Mouse (Mus musculus): ENCODE data around the gene Ankfy1.

Gene Ankfy1

DNA sequence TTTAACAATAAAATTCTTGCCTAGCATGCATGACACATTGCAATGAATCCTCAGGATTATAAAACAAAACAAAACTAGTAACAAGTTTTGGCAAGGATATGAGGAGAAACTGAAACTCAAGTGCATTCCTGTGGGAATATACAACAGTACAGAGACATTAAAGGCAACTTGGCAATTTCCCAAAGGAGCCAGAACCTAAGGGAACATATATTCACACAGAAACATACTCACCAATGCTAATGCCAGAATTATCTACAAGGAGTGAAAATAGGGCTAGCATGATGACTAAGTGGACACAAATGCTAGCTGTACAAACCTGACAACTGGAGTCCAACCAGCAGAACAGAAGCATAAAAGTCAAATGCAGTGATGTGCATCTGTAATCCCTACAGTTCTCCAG, 102.2 kb downstream of the Ankfy1 start:
- Histone ChIP-seq H3K27me3 (ENCODE audit: control insufficient read depth, insufficient read depth, low read length, poor library complexity, severe bottlenecking) (no peaks in the 10 kb centered on the region), H3K36me3 (ENCODE audit: control insufficient read depth, insufficient read depth, low read length, poor library complexity, severe bottlenecking) (no peaks in the 10 kb centered on the region)
- DNase-seq (ENCODE audit: low read depth, low spot score) = no peak

DNA sequence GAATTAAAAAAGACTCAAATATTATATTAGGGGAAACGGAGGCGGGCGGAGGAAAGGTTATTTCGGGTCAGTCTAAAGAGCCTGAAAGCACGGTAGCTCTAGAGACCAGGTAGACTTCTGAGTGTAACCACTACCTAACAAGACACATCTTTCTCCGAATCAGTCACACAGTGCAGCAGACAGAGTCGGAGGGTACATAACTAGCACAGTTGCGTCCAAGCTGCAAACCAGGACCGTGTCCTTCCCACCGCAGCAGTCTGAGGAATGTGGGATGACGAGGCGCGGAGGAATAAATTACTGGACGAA, 105.3 kb downstream of the Ankfy1 start:
- no peaks in the 10 kb centered on the region for H3K36me3 ChIP-seq (ENCODE audit: control insufficient read depth, insufficient read depth, low read length, poor library complexity, severe bottlenecking)
- H3K27me3 ChIP-seq (ENCODE audit: control insufficient read depth, insufficient read depth, low read length, poor library complexity, severe bottlenecking) = no peaks in the 10 kb centered on the region
- no peak for DNase-seq (ENCODE audit: low read depth, low spot score)

DNA sequence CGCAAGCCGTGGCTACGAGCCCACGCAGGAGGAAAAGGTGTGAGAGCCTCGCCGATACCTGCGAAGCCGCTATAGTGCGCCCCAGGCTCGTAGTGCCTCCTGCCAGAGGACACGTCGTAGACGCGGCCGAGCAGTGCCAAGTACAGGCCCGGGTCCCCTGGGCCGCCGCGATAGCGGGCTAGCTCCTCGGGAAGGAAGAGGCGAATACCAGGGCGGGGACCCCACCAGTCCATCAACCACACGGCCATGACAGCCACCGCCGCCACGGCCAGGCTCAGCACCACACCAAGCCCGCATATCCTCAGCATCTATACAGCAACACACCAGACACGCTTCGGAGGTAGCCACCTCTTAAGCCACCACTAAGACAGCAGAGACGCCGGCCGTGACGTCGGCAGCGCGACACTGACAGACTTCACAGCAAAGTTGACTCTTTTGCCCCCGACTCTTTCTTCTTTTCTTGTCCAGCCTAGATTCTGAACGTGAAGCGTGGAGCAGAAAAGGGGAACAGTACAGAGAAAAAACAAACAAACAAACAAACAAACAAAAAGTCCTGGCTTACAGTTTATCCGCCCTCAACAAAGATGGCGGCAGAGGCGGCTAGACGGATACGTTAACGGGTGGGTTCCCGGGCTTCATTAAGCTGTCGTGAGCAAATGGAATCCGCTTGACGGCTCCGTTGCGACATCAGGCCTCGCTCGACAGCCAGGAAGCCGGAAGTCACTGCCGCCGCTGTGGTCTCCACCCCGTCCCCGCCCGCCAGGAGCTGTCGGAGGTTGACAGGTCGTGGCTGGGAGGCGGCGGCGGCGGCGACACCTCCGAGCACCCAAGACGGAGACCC, 105.9 kb downstream of the Ankfy1 start, which contains the start of the genes Cyb5d2 and Zzef1:
TSS of gene Cyb5d2 (minus strand) at position 688 of the 841 bp plus-strand sequence.
TSS of gene Zzef1 (plus strand) at position 772 of the 841 bp plus-strand sequence.
- no peaks in the 10 kb centered on the region for H3K36me3 ChIP-seq (ENCODE audit: control insufficient read depth, insufficient read depth, low read length, poor library complexity, severe bottlenecking)
- DNase-seq (ENCODE audit: low read depth, low spot score) = peak; percentile 97
- no peaks in the 10 kb centered on the region for H3K27me3 ChIP-seq (ENCODE audit: control insufficient read depth, insufficient read depth, low read length, poor library complexity, severe bottlenecking)

DNA sequence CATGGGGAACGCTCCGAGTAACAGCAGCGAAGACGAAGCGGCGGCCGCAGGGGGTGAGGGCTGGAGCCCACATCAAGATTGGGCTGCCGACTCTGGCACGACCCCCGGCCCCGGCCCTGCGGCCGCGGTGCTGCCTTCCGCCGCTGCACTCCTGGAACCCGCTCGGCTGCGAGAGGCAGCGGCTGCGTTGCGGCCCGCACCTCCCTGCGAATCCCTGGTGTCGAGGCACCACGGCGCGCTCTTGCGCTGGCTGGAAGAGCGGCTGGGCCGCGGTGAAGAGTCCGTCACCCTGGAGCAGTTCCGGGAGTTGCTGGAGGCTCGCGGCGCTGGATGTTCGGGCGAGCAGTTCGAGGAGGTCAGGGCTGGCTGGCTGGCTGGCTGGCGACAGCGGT, 106.5 kb downstream of the Ankfy1 start:
- no peak for DNase-seq (ENCODE audit: low read depth, low spot score)

DNA sequence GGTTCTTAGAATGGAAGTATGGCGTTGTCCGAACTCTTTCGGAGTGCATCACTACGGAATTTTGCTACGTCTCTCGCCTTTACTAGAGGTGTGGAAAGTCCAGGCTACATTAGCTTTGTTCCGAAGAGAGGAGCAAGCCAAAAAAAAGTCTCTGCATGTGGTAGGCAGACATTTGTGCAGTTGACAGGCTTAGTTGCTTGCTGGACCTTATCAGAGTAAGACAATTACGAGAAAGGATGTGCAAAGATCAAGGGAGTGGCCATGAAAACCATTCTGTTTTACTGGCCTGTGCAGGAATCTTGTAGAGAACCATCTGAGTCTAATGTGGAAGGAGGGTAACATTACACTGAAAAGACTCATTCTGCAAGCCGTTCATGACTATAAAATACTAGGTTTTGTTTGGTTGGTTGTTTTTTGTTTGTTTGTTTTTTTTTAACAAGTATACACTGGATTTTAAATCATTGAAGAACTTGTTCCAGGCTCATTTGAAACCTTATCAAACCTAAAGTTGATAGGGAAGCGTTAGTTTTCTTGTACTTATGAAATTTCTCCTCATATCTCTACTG, 107.0 kb downstream of the Ankfy1 start:
- Histone ChIP-seq H3K27me3 (ENCODE audit: control insufficient read depth, insufficient read depth, low read length, poor library complexity, severe bottlenecking) (no peaks in the 10 kb centered on the region), H3K36me3 (ENCODE audit: control insufficient read depth, insufficient read depth, low read length, poor library complexity, severe bottlenecking) (no peaks in the 10 kb centered on the region)
- peak; percentile 4 for DNase-seq (ENCODE audit: low read depth, low spot score)

More for the DNA sequence above, 106.5 kb downstream of the Ankfy1 start:
- H3K27me3 ChIP-seq (ENCODE audit: control insufficient read depth, insufficient read depth, low read length, poor library complexity, severe bottlenecking) = no peaks in the 10 kb centered on the region
- H3K36me3 ChIP-seq (ENCODE audit: control insufficient read depth, insufficient read depth, low read length, poor library complexity, severe bottlenecking) = no peaks in the 10 kb centered on the region

DNA sequence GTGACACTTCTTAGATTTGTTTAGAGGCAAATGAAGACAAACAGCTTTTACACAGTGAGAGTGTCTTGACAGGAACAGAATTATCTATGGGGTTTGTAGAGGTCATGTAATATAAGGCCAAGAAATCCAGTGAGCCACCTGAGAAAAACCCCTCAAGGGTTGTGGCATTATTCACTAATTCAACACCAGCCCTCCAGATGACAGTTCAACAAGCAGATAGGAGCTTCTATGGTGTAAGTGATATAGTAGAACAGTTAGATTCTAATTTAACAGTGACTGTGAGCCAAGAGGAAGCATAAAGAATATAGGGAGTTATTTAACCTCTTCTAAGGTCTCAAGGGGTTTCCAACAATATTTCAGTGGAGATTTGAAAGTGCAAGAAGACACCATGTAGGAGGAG, 108.3 kb downstream of the Ankfy1 start:
- Histone ChIP-seq H3K27me3 (ENCODE audit: control insufficient read depth, insufficient read depth, low read length, poor library complexity, severe bottlenecking) (no peaks in the 10 kb centered on the region), H3K36me3 (ENCODE audit: control insufficient read depth, insufficient read depth, low read length, poor library complexity, severe bottlenecking) (no peaks in the 10 kb centered on the region)
- no peak for DNase-seq (ENCODE audit: low read depth, low spot score)

DNA sequence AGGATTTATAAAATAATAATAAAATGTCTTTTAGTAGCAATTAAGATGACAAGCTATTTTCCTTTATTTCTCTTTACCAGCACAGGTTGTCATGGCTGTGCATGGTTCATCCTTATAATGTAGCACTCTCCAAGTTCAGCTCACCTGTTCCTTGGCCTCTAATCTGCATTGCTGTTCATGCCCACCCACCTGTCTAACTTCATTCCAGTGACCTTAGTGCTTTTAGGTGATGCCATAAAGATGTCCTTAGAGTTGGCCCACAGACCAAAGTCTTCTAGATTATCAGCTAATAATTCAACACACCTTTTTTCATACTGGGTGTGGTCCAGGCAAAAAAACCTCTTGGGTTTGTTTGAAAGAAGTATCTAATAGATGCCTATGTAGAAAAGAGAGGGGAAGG, 111.4 kb downstream of the Ankfy1 start:
- no peak for DNase-seq (ENCODE audit: low read depth, low spot score)
- Histone ChIP-seq H3K27me3 (ENCODE audit: control insufficient read depth, insufficient read depth, low read length, poor library complexity, severe bottlenecking) (no peaks in the 10 kb centered on the region), H3K36me3 (ENCODE audit: control insufficient read depth, insufficient read depth, low read length, poor library complexity, severe bottlenecking) (no peaks in the 10 kb centered on the region)

DNA sequence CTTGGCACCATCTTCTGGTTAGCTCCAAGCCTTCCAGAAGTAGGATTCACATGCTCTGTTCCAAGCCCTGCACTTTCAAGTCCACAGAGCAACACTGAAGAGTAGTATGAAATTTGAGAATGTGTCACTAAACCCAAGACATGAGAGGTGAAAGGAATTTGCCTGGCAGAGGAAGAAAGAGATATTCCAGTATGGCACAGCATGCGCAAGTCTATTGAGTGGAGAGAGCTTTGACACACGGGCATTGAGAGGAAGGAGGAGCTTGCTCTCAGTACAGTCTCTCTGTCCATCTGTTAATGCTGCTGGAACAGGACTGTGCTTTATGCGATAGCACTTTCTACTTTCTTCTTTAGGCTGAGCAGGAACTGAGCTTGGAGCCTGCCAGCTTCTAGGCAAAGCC, 113.2 kb downstream of the Ankfy1 start:
- DNase-seq (ENCODE audit: low read depth, low spot score) = no peak
- Histone ChIP-seq H3K36me3 (ENCODE audit: control insufficient read depth, insufficient read depth, low read length, poor library complexity, severe bottlenecking) (no peaks in the 10 kb centered on the region), H3K27me3 (ENCODE audit: control insufficient read depth, insufficient read depth, low read length, poor library complexity, severe bottlenecking) (no peaks in the 10 kb centered on the region)

DNA sequence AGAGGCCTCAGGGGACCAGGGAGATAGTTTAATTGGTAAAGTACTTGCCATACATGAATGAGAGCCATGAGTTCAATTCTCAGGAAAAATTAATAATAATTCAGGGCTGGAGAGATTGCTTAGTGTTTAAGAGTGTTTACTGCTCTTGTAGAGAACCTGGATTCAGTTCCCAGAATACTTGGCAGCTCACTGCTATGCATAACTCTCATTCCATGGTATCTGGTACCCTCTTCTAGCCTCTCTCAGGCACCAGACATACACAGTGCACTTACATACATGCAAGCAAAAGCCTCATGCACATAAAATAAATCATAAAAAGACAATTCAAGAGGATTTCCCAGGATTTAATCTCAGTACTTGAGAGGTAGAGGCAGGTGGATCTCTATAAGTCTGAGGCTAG, 114.8 kb downstream of the Ankfy1 start:
- Histone ChIP-seq H3K36me3 (ENCODE audit: control insufficient read depth, insufficient read depth, low read length, poor library complexity, severe bottlenecking) (no peaks in the 10 kb centered on the region), H3K27me3 (ENCODE audit: control insufficient read depth, insufficient read depth, low read length, poor library complexity, severe bottlenecking) (no peaks in the 10 kb centered on the region)
- DNase-seq (ENCODE audit: low read depth, low spot score) = no peak

DNA sequence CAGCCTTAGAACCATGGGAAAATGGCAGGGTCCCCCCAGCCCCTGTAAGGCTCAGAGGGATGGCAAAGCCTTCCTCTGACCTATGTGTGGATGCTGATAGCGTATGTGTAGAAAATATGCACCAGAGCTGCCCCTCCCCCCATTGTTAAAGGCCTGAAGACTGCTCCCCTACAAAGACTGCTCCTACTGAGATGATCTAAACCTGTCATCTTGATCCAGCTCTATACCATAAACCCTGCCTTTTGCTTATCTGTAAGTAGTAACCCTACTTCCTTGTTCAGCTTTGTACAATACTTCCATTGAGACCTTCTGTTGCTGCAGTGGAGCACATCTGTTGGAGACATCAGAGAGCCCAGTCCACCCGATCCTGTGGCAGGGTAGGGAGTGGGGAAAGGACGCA, 115.4 kb downstream of the Ankfy1 start:
- DNase-seq (ENCODE audit: low read depth, low spot score) = no peak
- H3K27me3 ChIP-seq (ENCODE audit: control insufficient read depth, insufficient read depth, low read length, poor library complexity, severe bottlenecking) = no peaks in the 10 kb centered on the region
- H3K36me3 ChIP-seq (ENCODE audit: control insufficient read depth, insufficient read depth, low read length, poor library complexity, severe bottlenecking) = no peaks in the 10 kb centered on the region

DNA sequence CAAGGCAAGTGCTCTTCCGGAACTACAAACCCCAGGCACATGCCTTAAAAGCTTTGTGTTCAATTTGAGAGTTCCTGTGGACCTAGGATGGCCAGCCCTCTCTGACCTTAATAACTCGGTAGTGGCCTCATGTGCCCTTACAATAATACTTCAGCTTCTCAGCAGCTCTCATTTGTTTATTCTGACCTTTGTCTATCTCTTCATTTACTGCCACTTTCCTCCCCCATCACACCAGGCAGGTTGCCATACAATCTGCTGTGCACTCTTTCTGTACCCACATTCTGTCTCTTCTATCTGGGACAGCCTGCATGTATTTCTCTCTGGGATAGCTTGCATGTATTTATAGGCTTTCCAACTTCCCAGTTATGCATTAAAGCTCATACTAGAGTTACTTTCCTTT, 116.8 kb downstream of the Ankfy1 start:
- Histone ChIP-seq H3K27me3 (ENCODE audit: control insufficient read depth, insufficient read depth, low read length, poor library complexity, severe bottlenecking) (no peaks in the 10 kb centered on the region), H3K36me3 (ENCODE audit: control insufficient read depth, insufficient read depth, low read length, poor library complexity, severe bottlenecking) (no peaks in the 10 kb centered on the region)
- DNase-seq (ENCODE audit: low read depth, low spot score) = no peak

DNA sequence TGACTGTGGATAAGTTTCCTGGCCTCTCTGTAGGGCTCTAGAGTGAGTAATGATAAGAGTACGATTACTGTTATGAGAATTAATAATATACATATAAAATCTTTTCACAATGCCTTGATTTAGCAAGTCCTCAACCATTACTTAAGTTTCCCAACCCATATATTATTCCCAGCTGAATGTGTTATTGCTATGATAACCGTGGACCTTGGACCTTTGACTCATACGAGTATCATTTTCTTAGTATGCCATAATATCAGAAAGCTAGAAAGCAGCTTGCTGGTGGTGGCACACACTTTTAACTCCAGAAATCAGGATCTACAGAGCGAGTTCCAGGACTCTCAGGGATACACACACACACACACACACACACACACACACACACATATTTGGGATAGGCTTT, 118.2 kb downstream of the Ankfy1 start:
- no peak for DNase-seq (ENCODE audit: low read depth, low spot score)
- no peaks in the 10 kb centered on the region for H3K36me3 ChIP-seq (ENCODE audit: control insufficient read depth, insufficient read depth, low read length, poor library complexity, severe bottlenecking)
- H3K27me3 ChIP-seq (ENCODE audit: control insufficient read depth, insufficient read depth, low read length, poor library complexity, severe bottlenecking) = no peaks in the 10 kb centered on the region

DNA sequence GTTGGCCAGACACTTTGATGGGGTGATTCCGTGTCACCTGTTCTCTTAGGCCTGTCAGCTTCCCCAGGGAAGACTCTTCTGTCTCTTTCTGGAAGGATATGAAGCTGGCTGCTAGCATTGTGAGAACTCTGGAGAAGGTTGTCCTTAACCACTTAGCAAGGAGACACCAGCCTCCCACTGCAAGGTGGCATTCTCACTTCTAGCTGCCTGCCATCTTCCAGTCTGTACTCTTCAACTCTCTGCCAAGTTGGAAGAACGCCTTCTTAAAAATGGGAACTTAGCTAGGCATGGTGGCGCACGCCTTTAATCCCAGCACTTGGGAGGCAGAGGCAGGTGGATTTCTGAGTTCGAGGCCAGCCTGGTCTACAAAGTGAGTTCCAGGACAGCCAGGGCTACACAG, 123.9 kb downstream of the Ankfy1 start:
- Histone ChIP-seq H3K27me3 (ENCODE audit: control insufficient read depth, insufficient read depth, low read length, poor library complexity, severe bottlenecking) (no peaks in the 10 kb centered on the region), H3K36me3 (ENCODE audit: control insufficient read depth, insufficient read depth, low read length, poor library complexity, severe bottlenecking) (0 out of 2 replicates have a peak, but pooled peaks cover 2% of the 10 kb centered on the region)
- no peak for DNase-seq (ENCODE audit: low read depth, low spot score)

DNA sequence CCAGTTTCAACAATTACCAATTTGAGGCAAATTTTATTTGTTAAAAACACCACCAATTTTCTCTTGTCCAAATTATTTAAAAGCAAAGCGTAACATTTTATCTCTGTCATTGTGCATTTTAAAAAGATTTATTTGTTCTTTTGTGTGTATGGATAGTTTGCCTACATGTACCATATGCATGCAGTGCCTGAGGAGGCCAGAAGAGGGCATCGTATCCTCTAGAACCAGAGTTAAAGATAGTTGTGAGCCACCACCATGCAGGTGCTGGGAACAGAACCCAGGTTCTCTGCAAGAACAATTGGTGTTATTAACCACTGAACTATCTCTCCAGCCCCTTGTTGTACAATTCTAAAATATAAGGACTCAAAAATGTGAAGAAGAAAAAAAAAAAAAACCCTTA, 124.4 kb downstream of the Ankfy1 start:
- H3K27me3 ChIP-seq (ENCODE audit: control insufficient read depth, insufficient read depth, low read length, poor library complexity, severe bottlenecking) = no peaks in the 10 kb centered on the region
- H3K36me3 ChIP-seq (ENCODE audit: control insufficient read depth, insufficient read depth, low read length, poor library complexity, severe bottlenecking) = 0 out of 2 replicates have a peak, but pooled peaks cover 4% of the 10 kb centered on the region
- DNase-seq (ENCODE audit: low read depth, low spot score) = peak; percentile 40

DNA sequence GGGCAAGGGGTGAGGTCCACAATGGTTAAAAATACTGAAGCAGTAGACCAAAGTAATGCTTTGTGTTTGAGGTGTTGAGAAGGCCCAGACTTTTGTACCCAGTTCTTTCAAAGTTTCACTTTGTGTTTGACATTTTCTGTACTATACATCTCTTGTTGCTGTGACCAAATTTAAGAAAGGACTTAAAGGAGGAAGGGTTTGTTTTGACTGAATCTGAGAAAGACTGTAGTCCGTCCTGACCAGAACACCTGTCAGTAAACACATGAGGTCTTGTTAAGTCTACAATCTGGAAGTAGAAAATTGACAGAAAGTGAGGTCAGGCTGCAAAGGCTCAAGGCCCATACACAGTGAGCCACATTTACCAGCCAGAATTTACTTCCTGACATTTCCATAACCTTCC, 127.1 kb downstream of the Ankfy1 start:
- DNase-seq (ENCODE audit: low read depth, low spot score) = no peak
- H3K27me3 ChIP-seq (ENCODE audit: control insufficient read depth, insufficient read depth, low read length, poor library complexity, severe bottlenecking) = no peaks in the 10 kb centered on the region
- peaks cover 10% of the 10 kb centered on the region; the same call in 1 of the 2 replicates for H3K36me3 ChIP-seq (ENCODE audit: control insufficient read depth, insufficient read depth, low read length, poor library complexity, severe bottlenecking)
